Mouse (Mus musculus): ENCODE data around the gene Tectb.

- TF ChIP-seq POLR2A (IDR thresholded peaks at IDR 0.05; ENCODE audit: insufficient read depth, low read length) = no peak
- TF ChIP-seq EP300 (IDR thresholded peaks at IDR 0.05; ENCODE audit: insufficient read depth, low read depth, low read length) = no peak
Observed at GRCm38 (mm10) chr19:55145136-55145535, 35.4 kb upstream of the Tectb start.

Data from ES-Bruce4 (cell line).